Comparison of ENCODE assay signal across 32 mouse cellular contexts in genomic region chr3:123585790-123586189, GRCm38 (mm10).
"Had no signal": no experiment of that assay in that cellular context is flagged by ENCODE, and none has a peak within 500 bp of the region (broad histone marks: within the 10 kb centered on the region; RNA-seq: fewer than 3 reads in every experiment).

No protein-coding gene starts in this region.

- DNase-seq: left cerebral cortex, postnatal 4 days; liver; liver, embryonic 13.5 days; liver, postnatal 0 days; lung, adult 18-20 months; lung, adult 2 months; lung, embryonic 14.5 days; lung, postnatal 10 days; lung, postnatal 14 days; lung, postnatal 36 days; lung, postnatal 4 days; midbrain, embryonic 14.5 days had no signal

- ATAC-seq: liver, embryonic 12.5 days; liver, postnatal 0 days; lung, postnatal 0 days; midbrain, embryonic 13.5 days; midbrain, embryonic 15.5 days; midbrain, embryonic 16.5 days had no signal

- H3K4me3 ChIP-seq: limb, embryonic 10.5 days; limb, embryonic 12.5 days; limb, embryonic 13.5 days; limb, embryonic 15.5 days; liver, embryonic 12.5 days; liver, embryonic 13.5 days; liver, embryonic 15.5 days; lung, embryonic 15.5 days; megakaryocyte, embryonic 14.5 days; midbrain, embryonic 10.5 days; midbrain, embryonic 12.5 days; midbrain, embryonic 13.5 days; midbrain, embryonic 15.5 days; myocyte; neural tube, embryonic 12.5 days had no signal

- H3K27ac ChIP-seq: limb, embryonic 10.5 days; limb, embryonic 12.5 days; limb, embryonic 13.5 days; limb, embryonic 15.5 days; liver, embryonic 12.5 days; liver, embryonic 13.5 days; liver, embryonic 14.5 days; liver, embryonic 15.5 days; lung, embryonic 15.5 days; macrophage; midbrain, embryonic 10.5 days; midbrain, embryonic 12.5 days; midbrain, embryonic 13.5 days; midbrain, embryonic 15.5 days; neural tube, embryonic 12.5 days had no signal

- H3K4me1 ChIP-seq: limb, embryonic 10.5 days; limb, embryonic 12.5 days; limb, embryonic 13.5 days; limb, embryonic 15.5 days; lung, embryonic 15.5 days; midbrain, embryonic 10.5 days; midbrain, embryonic 13.5 days; midbrain, embryonic 15.5 days; neural tube, embryonic 12.5 days had no signal

- H3K4me2 ChIP-seq: limb, embryonic 12.5 days; limb, embryonic 13.5 days; limb, embryonic 15.5 days; liver, embryonic 11.5 days; liver, embryonic 12.5 days; liver, embryonic 13.5 days; liver, embryonic 15.5 days; lung, embryonic 14.5 days; lung, embryonic 15.5 days; midbrain, embryonic 11.5 days; midbrain, embryonic 12.5 days; midbrain, embryonic 13.5 days; midbrain, embryonic 15.5 days; neural tube, embryonic 12.5 days had no signal

- H3K9ac ChIP-seq: limb, embryonic 12.5 days; limb, embryonic 13.5 days; limb, embryonic 15.5 days; liver, embryonic 12.5 days; liver, embryonic 13.5 days; liver, embryonic 14.5 days; liver, embryonic 15.5 days; liver, postnatal 0 days; lung, embryonic 14.5 days; lung, embryonic 15.5 days; midbrain, embryonic 12.5 days; midbrain, embryonic 13.5 days; midbrain, embryonic 15.5 days; neural tube, embryonic 12.5 days had no signal

- H3K27me3 ChIP-seq: limb, embryonic 12.5 days; limb, embryonic 13.5 days; limb, embryonic 15.5 days; liver, embryonic 12.5 days; liver, embryonic 13.5 days; liver, embryonic 15.5 days; lung, embryonic 15.5 days; megakaryocyte, embryonic 14.5 days; midbrain, embryonic 12.5 days; midbrain, embryonic 13.5 days; midbrain, embryonic 15.5 days; neural tube, embryonic 12.5 days had no signal

- H3K36me3 ChIP-seq: limb, embryonic 10.5 days; limb, embryonic 12.5 days; limb, embryonic 13.5 days; limb, embryonic 15.5 days; liver, embryonic 12.5 days; liver, embryonic 13.5 days; liver, embryonic 15.5 days; lung, embryonic 15.5 days; midbrain, embryonic 10.5 days; midbrain, embryonic 12.5 days; midbrain, embryonic 15.5 days; neural tube, embryonic 12.5 days had no signal

- H3K9me3 ChIP-seq: limb, embryonic 10.5 days; limb, embryonic 12.5 days; limb, embryonic 13.5 days; limb, embryonic 15.5 days; liver, embryonic 12.5 days; liver, embryonic 13.5 days; liver, embryonic 15.5 days; lung, embryonic 15.5 days; midbrain, embryonic 10.5 days; midbrain, embryonic 12.5 days; midbrain, embryonic 13.5 days; midbrain, embryonic 15.5 days; neural tube, embryonic 12.5 days had no signal
